Mouse (Mus musculus): ENCODE results near the gene Traf6. TPM values are rescaled to one million over a fixed set of nuclear protein-coding genes. Genes with fewer than 3 reads are reported as not detected.

The Traf6 gene
- total RNA-seq (2021) (10 to 100 TPM; 16.5 to 23.1 TPM), polyA plus RNA-seq (2012; rRNA removed) (5.2 and 6.5 TPM in 2 replicates)
- long read RNA-seq, full-length matches to known transcripts, result 2 of 4 reads
- long read RNA-seq, partial matches to known transcripts, result 0 of 4 reads
- long read RNA-seq, other reads (novel, unspliced or antisense), result 2 of 4 reads

DNA sequence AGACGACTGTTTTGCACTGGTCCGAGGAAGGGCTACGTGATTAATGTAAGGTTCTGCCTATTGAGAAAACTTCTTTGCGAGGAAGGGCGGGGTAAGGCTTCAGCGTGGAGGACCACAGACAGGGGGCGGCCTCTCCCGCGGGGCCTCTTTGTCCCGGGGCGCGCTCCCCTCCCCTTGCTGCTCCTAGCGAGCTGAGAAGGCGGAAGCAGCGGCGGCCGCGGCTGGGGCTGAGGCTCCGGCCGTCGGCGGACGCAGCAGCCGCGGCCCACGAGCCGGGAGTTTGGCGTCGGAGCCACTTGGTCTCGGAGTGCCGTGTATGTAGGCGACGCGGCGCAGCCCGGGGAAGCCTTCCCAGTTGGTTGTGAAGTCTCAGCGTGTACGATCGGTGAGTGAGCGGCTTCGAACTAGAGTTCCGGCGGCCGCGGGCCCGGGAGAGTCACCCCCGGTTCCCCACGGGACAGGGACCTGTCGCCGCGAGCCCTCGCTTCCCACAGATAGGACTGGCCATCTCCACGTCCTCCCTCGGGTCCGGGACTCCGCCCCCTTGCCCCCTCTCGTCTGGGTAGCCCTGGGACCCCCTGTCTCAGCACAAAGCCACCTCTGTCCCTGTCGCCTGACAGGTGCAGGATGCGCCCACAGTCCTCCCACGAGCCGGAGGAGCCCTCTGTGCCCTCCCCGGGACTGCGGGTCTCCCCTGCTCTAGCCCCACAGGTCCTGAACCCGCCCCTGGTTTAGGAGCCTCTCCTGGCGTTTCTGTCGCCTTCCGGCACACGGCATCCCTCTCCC lies at the start of gene Traf6:
TSS of gene Traf6 (plus strand) at position 194 of the 786 bp plus-strand sequence.
- peak; percentile 94 for DNase-seq

DNA sequence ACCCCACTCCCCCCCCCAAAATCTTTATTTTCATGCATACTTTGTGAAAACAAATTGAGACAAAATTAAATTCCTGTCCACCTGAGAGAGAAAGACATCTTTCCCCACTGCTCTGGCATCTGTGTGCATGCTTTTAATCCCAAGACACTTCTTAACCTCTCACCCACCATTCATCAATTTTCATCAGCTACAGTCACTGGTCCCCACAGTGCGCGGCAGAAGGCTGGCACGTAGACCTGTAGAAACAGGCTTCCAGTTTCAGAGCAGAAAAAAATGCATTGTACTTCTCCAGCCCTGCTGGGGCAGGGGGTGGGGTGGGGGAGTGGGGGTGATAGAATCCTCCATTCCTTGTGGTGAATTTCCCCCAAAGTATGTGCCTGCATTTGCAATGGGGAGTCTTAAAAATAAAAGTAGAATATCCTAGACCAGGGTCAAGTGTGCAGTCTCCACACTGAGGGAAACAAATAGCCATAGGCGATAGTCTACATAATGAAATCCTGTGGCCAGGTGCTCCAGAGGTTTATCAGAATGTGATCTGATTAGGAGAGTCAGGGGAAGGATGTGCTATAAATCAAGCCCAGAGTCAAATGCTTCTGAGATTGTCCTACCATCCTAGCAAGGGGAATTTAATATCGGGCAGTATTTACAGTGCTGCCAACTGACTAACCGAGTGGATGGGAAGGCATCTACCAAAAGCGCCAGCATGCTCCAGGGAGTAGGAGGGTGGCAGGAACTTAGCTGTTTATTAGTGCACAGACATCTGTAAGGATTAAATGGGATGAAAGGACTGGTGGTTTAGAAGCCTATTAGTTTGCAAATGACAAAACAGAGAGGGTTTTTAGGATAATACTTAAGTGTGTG lies 39.0 kb upstream of the Traf6 start:
- DNase-seq, result no peak

DNA sequence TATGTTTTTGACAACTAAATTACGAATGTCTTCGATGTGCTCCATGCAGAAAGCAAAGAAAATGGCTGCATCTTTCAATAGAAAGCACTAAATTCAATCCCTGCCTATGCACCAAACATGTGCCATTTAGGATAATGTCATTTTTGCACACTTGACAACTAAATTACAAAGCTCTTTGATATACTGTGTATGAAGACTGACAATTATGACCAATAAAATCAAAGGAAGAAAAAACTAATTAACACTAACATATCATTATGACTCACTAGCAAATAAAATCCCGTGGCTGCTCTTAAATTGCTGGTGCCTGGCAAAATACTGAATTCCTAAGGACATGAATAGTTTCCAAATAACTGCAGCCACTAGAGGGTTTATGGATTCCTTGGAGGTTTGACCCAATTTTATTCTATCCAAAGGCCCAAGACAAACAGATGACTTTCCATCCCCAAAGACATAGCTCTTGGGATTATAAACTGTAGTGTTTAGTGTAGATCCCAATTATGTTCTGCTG lies 38.3 kb upstream of the Traf6 start:
- DNase-seq, result no peak

DNA sequence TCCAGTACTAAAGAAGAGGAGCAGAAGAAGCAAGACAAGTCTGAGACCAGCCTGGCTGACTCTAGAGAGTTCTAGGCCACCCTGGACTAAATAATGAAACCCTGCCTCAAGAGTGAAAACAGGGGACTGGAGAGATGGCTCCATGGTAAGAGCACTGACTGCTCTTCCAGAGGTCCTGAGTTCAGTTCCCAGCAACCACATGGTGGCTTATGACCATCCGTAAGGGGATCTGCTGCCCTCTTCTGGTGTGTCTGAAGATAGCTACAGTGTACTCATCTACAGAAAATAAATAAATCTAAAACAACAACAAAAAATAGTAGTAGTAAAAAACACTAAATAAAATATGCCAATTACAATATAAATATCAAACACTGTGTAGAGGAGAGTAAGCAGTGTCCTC lies 32.4 kb upstream of the Traf6 start:
- DNase-seq, result no peak

DNA sequence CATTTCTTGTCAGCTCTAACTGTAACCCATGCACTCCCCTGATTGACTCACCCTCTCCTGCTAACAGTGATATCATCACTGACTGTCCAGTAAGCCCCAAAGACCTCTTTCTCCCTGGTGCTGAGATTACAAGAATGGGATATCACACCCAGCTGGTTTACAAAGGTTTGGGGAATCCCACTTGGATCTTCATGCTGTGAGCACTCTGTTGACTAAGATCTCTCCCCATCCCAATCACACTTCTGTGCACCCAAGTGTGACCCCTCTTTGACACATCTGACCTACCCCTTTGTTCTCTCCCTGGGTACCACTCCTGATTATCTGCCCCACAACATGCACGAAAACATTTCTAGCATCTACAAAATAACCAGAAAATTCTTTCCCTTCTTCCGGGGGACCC lies 29.9 kb upstream of the Traf6 start:
- no peak for DNase-seq

DNA sequence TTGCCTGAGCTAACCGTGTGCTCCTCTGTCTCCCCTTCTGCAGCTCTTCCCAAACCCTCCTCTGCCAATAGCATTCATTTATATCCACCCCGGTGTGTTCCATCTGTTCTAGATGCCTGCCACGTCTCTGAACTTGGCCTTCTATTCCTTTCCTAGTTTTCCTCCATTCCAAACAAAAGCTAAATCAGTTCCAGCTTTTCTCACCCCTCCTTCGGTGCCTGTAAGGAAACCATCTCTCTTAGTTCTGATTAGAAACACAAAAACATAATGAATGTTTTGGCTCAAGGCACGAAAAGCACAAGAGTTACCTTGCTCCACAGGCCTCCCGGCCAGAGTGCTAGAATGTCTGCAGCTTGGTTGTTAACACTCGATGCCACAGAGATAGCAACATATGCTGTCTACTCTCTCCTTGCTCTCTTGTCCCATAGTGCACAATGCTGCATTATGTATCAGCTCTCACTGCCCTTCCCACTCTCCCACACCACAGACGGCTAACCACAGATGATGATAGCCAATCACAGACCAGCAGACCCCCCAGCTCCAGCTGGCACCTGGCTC lies 29.0 kb upstream of the Traf6 start, which contains the start of the genes Rag1 and B230118H07Rik:
TSS of gene Rag1 (minus strand) at position 388 of the 558 bp plus-strand sequence.
TSS of gene B230118H07Rik (minus strand) at position 419 of the 558 bp plus-strand sequence.
- DNase-seq, result no peak

DNA sequence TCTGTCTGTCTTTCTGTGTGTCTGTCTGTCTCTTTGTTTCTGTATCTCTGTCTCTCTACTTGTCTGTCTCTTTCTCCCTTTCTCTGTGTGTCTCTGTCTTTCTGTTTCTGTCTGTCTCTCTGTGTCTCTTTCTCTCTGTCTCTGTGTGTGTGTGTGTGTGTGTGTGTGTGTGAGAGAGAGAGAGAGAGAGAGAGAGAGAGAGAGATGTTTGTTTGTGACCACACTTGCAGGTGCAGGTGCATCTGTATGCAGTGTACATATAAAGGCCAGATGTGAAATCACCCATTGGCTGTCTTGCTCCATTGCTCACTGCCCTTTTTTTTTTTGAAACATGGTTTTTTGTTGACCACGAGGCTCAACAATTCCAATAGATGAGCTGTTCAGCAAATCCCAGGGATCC lies 27.8 kb upstream of the Traf6 start:
- DNase-seq, result no peak

DNA sequence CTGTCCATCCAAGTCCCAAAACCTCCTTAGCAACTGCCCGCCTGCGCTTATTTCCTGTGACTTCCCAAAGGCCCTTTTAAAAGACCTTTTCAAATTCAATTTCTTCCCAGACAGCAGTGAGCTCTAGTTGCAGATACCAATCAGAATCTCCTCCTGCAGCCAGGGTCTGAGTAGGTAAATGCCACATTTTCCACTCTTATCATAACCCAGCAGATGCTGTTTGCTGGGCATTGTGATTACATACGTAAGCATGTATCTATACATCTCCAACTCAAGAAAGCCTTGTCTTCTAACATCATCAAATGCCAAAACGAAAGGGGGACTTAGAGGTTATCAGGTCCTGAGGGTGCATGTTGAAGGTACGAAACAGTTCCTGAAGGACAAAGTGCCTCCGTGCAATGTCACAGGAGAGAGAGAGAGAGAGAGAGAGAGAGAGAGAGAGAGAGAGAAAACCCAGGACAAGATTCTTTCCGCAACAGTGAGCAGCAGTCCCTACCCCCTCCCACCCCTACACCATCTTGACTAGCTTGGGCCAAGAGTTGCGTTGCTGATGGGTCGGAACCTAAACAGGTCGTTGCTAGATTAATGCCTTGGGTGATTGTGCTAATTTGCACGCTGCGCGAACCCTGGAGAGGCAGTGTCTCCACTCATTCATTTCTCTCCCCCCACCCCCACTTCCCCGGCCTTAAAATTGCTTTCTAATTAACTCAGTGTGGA lies 25.9 kb upstream of the Traf6 start:
- DNase-seq, result peak; percentile 5

DNA sequence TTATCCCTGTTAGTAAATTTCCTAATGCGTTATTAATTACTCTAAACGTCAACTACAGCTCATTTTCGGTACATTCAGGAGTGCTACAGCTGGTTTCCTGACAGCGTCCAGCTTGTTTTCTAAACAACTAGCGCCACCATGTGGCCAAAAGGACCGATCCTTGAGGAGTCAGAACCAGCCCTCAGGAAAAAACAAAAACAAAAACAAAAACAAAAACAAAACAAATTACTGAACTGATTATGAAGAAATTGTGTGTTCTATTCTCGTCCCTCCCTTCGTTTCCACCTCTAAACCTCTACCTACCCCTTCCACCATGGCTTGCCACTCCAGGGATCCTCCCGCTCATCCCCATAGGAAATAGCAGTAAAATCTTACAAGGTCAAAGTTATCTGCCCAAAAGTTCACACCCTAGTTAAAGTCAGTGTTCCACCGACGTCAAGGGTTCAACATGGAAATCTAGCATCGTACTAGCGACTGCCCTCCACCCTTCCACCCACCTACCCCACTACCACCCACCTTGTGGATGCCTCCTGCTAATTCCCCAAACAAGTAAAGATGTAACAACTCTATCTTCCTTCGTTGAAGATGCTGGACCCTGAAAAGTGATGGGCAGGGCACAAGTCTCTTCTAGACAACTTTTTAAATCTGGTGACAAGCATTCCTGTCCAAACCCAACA lies 25.2 kb upstream of the Traf6 start:
- DNase-seq, result peak; percentile 61

DNA sequence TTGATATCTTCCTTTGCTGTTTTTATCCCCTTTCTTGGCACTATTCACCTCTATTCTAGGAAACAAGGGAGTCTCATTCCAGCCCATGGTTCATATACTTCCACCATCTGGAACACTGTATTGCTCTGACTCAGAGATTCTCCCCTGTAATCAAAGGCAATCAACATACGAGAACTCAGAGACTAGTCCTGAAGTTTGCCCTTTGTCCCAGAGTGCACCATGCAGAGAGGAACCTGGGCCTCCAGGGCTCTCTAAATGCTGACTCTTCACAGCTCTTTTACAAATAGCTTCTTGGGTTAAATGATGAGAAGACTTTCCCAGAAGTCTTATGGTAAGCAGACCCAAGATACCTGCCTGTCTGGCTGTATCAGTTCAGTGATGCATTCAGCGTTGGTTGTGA lies 17.7 kb upstream of the Traf6 start:
- DNase-seq, result no peak

DNA sequence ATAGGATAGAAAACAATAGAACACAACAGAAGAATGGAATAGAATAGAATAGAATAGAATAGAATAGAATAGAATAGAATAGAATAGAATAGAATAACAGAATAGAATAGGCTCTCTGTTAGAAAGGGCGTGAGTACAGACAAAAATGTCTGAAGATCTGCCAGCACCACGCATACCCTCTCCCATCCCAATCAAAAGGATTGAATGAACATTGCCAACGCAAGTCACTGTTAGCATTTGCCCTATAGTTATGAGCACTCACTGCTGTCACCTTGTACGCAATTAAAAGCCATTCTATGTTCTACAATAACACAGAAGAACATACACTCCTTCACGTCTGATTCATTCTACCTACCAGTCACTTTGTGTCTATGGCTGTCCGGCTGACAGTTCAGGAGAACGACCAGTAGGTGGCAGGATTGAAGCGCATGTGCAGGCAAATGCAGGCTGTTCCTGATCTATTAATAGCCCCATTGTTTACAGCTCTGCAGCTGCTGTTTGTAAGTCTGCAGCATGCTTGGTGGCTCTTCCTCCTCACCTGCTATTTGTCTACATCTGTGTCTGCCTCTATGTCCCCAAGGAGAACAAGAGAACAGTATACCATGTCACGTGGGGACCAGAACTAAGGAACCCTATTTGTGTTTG lies 13.0 kb upstream of the Traf6 start:
- DNase-seq, result peak; percentile 73

DNA sequence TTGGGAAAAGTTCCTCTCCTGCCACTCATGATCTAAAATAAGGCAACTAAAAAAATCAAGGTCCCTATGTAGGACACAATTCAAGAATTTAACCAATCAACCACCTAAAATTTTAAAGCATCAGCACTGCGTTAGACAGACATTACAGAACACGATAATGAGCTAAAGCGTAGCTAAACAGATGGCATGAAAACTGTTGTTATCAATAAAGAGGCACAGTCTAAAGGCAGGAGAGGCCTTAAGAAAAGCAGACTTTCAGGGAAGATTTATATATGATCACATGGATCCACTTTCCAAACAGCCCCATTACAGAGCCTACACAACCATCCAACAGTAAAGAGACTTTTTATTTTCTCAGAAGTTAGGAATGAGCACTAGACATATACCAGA lies 12.5 kb upstream of the Traf6 start:
- no peak for DNase-seq

DNA sequence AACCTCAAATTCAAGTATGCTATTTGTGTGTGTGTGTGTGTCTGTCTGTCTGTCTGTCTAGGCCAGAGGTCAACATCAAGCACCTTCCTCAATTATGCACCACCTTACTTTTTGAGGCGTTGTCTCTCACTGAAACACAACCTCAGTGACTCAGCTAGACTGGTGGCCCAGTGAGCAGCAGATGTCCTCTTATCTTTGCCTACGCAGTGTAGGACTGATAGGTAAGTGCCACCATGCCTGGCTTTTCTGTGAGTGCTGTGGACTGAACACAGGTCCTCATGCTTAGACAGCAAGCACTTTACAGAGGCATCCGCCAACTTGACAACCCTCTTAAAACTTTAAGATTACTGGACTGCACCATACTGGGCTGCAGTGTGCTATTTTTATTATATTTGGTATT lies 9.5 kb upstream of the Traf6 start:
- DNase-seq, result no peak

DNA sequence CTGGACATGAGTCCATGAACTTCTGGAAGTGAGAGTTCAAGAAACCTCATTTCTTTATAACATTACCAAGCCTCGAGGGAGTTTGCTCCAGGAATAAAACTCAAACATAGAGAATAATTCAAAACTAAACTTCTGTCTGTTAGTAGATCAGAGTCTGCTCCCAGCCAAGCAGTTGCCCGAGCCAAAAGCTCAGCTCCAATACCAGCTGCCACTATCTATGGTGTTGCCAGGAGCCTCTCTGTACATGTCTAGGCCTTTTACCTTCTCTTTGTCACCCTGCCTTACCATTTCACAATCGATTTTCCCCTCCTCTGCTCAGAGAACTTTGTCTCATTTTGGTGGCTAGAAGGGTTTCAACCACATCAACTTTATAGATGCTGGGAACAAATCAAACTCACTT lies 4.7 kb upstream of the Traf6 start:
- no peak for DNase-seq

DNA sequence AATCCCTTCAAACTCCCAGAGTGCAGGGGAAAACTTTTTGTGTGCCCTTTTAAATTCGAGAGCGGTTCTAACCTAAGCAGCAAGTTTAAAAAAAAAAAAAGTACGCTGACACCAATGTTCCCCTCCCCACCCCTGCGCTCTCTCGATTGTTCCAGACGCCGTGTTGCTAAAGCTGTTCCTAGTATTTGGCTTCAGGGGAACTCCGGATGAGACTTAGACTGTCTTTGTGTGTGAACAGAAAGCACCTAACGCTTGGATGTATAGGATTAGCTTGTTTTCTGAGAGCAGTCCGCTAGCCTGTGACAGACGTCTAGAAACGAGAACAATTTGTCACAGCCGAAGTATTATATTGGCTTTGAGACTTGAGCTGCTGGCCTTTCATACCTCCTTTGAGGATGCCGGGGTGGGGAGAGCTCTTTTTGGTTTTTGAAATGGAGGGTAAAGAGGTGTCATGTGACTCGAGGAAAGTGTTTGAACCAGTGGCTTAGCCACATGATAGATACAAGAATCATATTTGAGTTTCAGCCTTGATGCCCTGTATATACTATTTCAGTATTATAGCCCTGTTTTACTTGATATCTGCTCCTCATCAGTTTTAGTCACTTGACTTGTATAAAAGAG lies 1.0 kb downstream of the Traf6 start:
- peak; percentile 33 for DNase-seq

DNA sequence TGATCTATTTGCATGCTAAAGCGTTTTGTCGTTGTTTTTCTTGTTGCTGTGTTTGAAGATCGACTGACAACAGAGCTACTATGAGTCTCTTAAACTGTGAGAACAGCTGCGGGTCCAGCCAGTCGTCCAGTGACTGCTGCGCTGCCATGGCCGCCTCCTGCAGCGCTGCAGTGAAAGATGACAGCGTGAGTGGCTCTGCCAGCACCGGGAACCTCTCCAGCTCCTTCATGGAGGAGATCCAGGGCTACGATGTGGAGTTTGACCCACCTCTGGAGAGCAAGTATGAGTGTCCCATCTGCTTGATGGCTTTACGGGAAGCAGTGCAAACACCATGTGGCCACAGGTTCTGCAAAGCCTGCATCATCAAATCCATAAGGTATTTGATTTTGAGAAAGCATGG lies 6.2 kb downstream of the Traf6 start:
- DNase-seq, result peak; percentile 17

DNA sequence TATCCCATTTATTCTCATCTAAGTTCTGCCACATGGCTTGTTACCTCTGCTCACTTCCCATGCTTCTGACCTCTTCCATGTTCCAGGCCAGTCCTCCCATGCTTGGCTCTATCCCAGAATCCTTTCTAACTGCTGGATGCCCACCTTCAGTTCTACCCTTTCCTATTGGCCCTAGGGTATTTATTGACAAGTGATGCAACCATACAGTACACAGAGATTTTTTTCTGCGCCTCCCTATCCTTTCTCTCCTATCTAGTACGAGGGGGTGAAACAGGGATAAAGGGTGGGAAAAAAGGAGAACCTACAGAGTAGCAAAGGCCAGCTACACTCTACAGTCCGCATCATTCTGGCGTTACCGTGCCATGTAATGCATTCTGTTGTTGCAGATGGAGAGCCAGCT lies 9.8 kb downstream of the Traf6 start:
- DNase-seq, result no peak

DNA sequence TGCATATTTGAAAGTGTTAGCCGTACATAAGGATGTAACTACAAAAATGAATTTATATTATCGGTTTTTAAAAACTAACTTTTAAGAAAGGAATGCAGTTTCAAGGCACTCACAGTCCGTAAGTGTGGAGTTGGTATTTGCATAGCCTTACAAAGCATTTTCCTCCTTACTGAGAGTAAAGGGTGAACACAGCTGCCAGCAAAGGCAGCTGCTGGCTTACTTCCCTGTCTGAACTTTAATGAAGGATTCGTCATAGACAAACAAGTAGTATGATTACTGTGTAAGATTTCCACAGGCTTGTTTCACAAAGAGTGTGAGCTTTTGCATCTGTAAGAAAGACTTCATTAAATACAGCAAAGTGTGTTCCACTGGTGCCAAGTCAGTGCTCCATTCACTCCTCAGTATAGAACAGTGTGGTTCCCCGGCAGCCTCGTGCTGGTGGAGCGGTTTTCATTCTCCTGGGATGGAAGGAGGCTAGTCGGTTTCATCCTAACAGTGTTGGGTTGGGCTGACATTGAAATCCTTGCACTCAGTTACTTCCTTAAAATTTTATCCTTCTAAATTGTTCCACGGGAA lies 12.1 kb downstream of the Traf6 start:
- DNase-seq, result no peak

DNA sequence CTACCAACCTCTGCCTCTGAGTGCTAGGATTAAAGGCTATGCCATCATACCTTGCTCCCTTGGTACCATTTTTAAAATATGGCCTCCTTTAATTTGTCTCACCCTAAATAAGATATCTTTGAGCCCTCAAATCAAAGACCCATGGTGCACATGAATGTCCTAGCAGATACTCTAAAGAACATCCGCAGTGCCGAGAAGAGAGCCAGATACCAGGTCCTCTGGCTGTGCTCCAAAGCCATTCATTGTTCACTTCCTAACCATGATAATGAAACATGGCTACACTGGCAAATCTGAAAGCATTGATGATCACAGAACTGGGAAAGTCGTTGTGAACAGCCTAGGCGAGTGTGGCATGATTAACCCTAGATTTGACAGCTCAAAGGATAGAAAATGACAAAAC lies 14.8 kb downstream of the Traf6 start:
- no peak for DNase-seq
